Mouse (Mus musculus) thymus, postnatal 25 days (tissue): Measurements from ENCODE around the gene Mms19.

ENCODE experiments used
- DNase-seq: peaks from one replicate; pipeline ENCODE4 v3.0.0; 2022

Mms19 gene

DNA sequence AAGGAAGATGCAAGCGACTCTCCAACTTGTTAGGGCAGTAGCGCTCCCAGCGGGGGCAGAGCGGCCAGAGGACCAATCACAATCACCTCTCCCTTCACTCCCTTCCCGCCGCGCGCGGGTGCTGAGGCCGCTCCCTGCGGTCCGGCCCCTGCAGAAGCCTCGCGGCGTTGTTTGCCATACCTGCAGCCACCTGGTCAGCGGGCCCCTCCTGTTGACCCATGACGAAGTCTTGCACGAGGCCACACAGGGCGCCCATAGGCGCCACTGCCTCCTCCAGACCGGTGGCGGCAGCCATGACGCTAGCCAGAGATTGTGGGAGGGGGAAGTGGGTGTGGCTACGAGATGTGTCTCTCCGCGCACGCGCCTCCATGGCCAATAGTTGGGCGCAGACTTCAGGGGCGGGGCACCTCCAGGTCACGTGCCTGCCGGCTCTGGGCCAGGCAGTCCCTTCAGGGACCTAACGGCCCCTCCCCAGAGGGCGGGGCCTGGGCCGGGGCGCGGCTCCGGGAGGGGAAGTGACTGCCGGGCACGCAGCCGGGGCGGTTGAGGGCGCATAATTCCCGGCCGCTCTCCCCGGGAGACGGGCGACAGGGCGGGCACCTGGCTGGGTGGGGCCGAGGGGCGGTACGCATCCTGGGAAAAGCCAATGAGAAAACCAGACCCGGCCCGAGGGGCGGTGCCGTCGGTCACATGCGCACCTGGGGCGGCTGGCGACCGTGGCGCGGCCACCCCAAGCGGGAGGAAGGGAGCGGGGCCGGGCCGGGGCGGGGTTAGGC is at the start of gene Mms19:
Mms19 (minus strand) TSS at position 339 of the 776 bp plus-strand sequence.
- peak; percentile 99 for DNase-seq

DNA sequence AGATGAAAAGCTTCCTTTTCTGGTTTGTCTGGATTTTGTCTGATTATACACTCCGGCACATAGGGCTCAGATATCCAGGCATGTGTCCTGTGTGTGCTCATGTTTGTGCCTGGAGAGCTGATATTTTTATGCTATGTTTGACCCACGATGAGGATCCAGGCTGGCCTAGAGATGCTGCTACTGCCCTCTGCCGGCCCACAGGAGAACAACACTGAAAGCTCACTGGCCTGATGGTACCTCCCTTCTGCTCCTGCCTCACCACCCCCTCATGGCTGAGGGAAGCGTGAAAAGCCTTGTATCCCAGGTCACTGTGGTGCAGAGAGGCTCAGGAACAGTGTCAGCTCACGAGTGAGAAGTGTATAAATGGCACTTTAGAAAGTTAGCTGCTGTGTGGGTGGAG is 45.2 kb upstream of the Mms19 start:
- DNase-seq = peak; percentile 80

GRCm38 (mm10) chr19:42022542-42022848 is 41.5 kb upstream of the Mms19 start:
- DNase-seq = no peak

- no peak for DNase-seq
Observed at GRCm38 (mm10) chr19:42021681-42022541, 41.0 kb upstream of the Mms19 start.

DNA sequence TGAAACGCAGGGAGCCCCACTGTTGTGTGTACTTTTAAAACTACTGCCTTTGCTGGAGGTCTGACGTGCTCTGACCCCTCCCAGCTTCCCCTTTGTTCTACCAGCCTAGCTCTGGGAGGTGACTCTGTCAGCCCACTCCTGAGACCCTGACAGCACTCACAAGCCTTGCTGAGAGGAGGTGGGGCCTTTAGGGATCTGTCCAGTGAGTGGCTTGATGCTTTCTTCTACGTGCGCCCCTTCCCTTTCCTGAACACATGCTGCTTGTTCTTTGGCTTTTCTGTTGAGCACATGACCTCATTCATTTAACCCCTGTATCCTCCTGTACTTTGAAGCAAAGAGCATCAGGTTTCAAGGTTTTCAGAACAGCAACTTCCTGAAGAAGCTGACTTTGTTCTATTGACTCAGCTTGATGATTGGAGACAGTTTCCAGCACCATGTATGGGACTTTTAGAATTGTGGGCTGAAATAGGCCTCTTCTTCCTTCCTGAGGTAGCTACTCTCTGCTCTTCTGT is 38.1 kb upstream of the Mms19 start:
- peak; percentile 52 for DNase-seq

DNA sequence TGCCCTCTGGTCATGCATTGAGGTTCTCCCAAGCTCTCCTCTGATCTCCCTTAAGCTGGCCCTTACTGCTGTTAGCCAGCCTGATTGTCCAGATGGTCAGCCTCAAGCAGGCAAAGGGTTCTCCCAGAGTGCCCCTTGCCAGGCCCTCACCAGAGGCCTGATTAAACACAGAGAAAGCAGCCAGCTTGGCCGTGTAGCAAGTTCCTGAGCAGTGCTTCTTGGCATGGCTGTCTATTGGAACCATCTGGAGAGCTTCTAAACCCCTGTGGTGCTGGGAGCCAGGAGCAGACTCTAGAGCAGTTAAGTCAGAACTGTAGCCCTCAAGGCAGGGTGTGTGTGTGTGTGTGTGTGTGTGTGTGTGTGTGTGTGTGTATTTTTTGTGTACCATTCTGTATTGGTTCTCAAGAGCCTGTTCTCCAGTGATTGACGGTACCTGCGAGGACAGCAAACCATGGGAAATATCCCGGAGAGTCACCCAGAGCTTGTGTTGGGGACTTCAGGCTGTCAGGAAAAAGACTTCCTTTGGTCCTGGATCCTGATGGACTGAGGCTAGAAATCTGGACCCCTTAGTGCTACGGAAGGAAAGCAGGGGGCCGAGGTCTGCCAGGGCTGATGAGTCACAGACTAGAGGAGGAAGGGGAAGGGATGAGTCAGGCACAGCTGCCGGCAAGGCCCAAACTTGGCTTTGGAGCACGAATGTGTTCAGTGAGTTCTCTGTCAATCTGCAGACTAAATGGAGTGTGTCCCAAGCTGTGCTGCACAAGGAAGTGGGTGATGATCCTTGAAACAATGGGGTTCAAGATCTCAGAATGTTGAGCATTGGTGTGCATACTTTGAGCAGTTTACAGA is 36.7 kb upstream of the Mms19 start:
- DNase-seq = no peak

DNA sequence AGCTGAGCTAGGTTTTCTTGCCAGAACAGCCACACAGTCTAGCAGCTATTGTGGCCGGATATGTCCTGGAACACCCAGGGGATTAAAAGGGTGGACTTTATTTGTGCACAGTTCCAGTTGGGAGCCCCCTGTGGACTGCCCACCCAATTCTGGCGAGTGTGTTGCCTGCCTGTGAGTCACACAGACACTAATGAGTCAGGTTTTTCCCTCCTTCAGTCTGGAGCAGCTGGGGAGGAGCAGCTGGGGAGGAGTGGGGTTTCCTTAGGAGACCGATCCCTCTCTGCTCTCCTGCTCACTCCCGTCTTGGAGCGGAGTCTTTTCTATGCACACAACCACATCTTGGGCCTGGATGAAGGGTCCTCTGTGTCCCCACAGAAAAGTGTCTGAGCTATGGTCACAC is 35.9 kb upstream of the Mms19 start:
- DNase-seq = no peak

GRCm38 (mm10) chr19:42016251-42016650 is 35.3 kb upstream of the Mms19 start:
- no peak for DNase-seq

GRCm38 (mm10) chr19:42015001-42015400 is 34.0 kb upstream of the Mms19 start:
- DNase-seq = no peak

DNA sequence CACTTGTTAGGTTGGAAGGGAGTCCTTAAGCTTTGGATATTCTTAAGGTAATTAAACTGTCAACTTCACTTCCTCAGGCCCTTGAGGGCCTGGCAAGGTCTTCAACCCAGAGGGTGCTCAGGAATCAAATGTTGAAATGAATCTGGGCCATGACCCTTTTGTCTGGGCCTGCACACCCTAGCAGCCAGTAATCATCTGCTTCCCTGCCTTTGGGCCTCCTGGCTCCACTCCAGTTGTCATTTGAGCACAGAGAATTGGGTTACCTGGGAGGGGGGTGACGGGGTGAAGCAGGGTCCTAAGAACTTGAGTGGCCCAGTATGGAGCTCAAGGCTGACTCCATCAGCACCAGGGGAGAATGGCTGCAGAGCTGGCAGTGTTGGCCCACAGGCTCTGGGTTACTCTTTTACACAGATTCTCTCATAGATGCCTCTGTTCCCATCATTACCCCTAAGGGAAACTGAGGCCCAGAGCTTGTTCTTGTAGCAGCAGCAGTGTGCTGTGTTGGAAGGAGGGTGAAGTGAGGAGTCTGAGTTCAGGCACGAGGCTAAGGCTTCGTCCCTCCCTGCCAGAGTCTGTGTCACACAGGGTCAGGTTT is 33.4 kb upstream of the Mms19 start:
- DNase-seq = no peak

- no peak for DNase-seq
Observed at GRCm38 (mm10) chr19:42011123-42011522, 30.2 kb upstream of the Mms19 start.

DNA sequence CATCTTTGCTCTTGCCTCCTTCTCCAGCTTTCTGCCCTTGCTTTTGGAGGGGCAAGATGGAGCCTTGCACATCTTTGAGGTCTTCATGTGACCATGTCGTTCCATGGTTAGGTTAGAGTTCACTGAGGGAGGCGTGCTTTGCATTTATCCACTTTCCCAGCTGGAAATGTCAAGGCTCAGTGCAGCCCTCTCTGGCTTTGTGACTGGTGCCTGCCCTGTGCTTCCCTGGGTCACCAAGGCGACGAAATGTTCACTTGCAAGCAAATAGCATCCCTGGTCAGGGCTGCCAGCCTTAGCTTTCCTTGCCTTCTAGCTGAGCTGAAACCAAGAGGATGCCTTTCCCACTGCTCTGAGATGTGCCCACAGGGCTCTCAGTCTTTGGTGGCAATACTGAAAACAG is 29.5 kb upstream of the Mms19 start:
- DNase-seq = no peak

GRCm38 (mm10) chr19:42009067-42009466 is 28.1 kb upstream of the Mms19 start:
- no peak for DNase-seq

- DNase-seq = no peak
Observed at GRCm38 (mm10) chr19:42008586-42008985, 27.6 kb upstream of the Mms19 start.

DNA sequence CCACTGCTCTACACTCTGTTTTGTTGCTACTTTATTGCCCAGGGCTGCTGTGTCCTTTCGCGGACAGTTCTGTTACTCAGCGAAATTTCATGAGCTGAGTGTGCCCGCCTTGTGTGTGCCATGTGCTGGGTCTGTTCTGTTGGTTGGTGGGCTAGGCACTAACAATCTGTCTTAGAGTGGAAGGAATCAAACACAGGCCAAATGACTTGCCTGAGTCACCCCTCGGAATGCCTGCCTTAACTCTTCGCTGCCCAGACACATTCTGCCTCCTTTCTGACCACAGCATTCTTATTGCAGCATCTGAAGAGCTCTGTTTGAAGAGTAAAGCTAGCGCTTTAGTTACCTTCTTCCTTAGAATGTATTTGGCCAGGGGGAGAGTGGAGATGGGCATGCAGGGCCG is 25.6 kb upstream of the Mms19 start:
- DNase-seq = no peak

- DNase-seq = no peak
Observed at GRCm38 (mm10) chr19:42005616-42006015, 24.7 kb upstream of the Mms19 start.

- no peak for DNase-seq
Observed at GRCm38 (mm10) chr19:42004258-42004657, 23.3 kb upstream of the Mms19 start.

- no peak for DNase-seq
Observed at GRCm38 (mm10) chr19:42001253-42001980, 20.5 kb upstream of the Mms19 start.

- no peak for DNase-seq
Observed at GRCm38 (mm10) chr19:42000446-42000958, 19.5 kb upstream of the Mms19 start.

GRCm38 (mm10) chr19:41999688-42000283 is 18.8 kb upstream of the Mms19 start:
- DNase-seq = no peak
